Mouse (Mus musculus) hindbrain, embryonic 16.5 days (tissue): ENCODE measurements around the gene Usp5. TPM values are rescaled to one million over a fixed set of nuclear protein-coding genes. Genes with fewer than 3 reads are reported as not detected.

Experiments
- ATAC-seq: fragments of 200-750 bp; cut with Nextera tagmentation; 2 replicates; pipeline ENCODE4 v1.8.0; 2017; ENCODE audit warnings: moderate TSS enrichment, moderate library complexity
- H3K27ac ChIP-seq: fragments of 300-500 bp; sonication (generic); 2 replicates; pipeline ENCODE4 v1.5.1; 2014; ENCODE audit warnings: low read depth, mild to moderate bottlenecking, control low read depth, low read length, moderate library complexity
- H3K27me3 ChIP-seq: fragments of 300-500 bp; sonication (generic); replicated peaks from 2 replicates; pipeline ENCODE4 v1.6.1; 2014; ENCODE audit warnings: low read length; ENCODE audit not compliant: control insufficient read depth, insufficient read depth
- H3K36me3 ChIP-seq: fragments of 300-500 bp; sonication (generic); 2 replicates; pipeline ENCODE4 v1.6.1; 2014; ENCODE audit warnings: mild to moderate bottlenecking, low read length, moderate library complexity, mixed read lengths; ENCODE audit not compliant: control insufficient read depth, insufficient read depth
- H3K4me1 ChIP-seq: fragments of 300-500 bp; sonication (generic); 2 replicates; pipeline ENCODE4 v1.6.1; 2014; ENCODE audit warnings: low read depth, low read length; ENCODE audit not compliant: control insufficient read depth, insufficient read depth
- H3K4me2 ChIP-seq: fragments of 300-500 bp; sonication (generic); 2 replicates; pipeline ENCODE4 v1.6.1; 2014; ENCODE audit warnings: mild to moderate bottlenecking, low read length, control low read depth, moderate library complexity
- H3K4me3 ChIP-seq: fragments of 300-500 bp; sonication (generic); 2 replicates; pipeline ENCODE4 v1.5.1; 2014; ENCODE audit warnings: mild to moderate bottlenecking, low read length, control low read depth, moderate library complexity
- H3K9ac ChIP-seq: fragments of 300-500 bp; sonication (generic); 2 replicates; pipeline ENCODE4 v1.6.1; 2014; ENCODE audit warnings: low read depth, mild to moderate bottlenecking, control low read depth, low read length, moderate library complexity
- H3K9me3 ChIP-seq: fragments of 300-500 bp; sonication (generic); 2 replicates; pipeline ENCODE4 v1.6.1; 2014; ENCODE audit warnings: mild to moderate bottlenecking, low read length, moderate library complexity; ENCODE audit not compliant: control insufficient read depth
- WGBS: fragments of 180-500 bp; shearing (Covaris S2); extraction: QIAGEN DNeasy Blood & Tissue Kit; methylation state at CpG from one replicate; pipeline ENCODE4 v1.1.7; 2014; 5-methylcytosine and 5-hydroxymethylcytosine counted together
- polyA plus RNA-seq: library from polyadenylated mRNA; unstranded; fragments of >200 nt; fragmentation: Nextera tagmentation; extraction: Ambion mirVana; gene quantifications from 2 replicates; pipeline ENCODE4 v1.2.1, GENCODE M21; 2015

Gene Usp5
- polyA plus RNA-seq, 1 experiment from 2014 or later = 220 TPM

GRCm38 (mm10) chr6:124829799-124830700 is 766 bp upstream of the Usp5 start:
- peak overlapping the region; percentile 79 for H3K9ac ChIP-seq
- H3K9me3 ChIP-seq = no peaks in the 10 kb centered on the region
- H3K4me3 ChIP-seq = peak overlapping the region; percentile 74
- peaks cover 5% of the 10 kb centered on the region for H3K36me3 ChIP-seq
- H3K4me2 ChIP-seq = peak overlapping the region; percentile 57
- ATAC-seq = peak; percentile 83
- H3K27me3 ChIP-seq = no peaks in the 10 kb centered on the region
- peaks cover 14% of the 10 kb centered on the region for H3K4me1 ChIP-seq
- H3K27ac ChIP-seq = peak overlapping the region; percentile 93
- under 1% methylated on average over 38 of the region's 38 CpGs for WGBS

GRCm38 (mm10) chr6:124828101-124828592 is 1.1 kb downstream of the Usp5 start:
- H3K9ac ChIP-seq = peak overlapping the region; percentile 55
- peaks cover 14% of the 10 kb centered on the region for H3K4me1 ChIP-seq
- no peaks in the 10 kb centered on the region for H3K27me3 ChIP-seq
- no peaks in the 10 kb centered on the region for H3K9me3 ChIP-seq
- peak overlapping the region; percentile 74 for H3K4me3 ChIP-seq
- peak overlapping the region; percentile 69 for H3K4me2 ChIP-seq
- H3K36me3 ChIP-seq = peaks cover 21% of the 10 kb centered on the region
- H3K27ac ChIP-seq = peak overlapping the region; percentile 57
- no peak for ATAC-seq
- 28% methylated on average over 10 of the region's 10 CpGs for WGBS

DNA sequence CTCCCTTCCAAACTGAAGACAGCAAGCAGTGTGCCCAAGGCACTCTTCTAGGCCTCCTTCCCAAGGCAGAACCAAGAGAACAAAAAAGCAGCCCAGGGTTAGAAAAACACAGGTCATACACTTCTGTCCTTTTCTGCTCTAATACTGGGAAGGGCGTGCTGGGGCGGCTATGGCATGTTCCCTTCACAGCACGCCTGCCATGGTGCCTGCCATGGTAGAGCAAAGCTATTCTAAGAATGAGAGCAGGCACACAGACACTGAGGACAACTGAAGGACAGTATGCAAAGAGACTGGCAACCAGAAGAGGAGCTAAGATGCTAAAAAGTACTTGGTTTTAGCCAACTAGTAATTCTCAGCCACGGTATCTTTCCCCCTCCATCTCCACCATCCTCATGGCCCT is 7.2 kb downstream of the Usp5 start:
- Histone ChIP-seq H3K4me2 (no peak overlapping the region), H3K4me3 (no peak overlapping the region), H3K9me3 (no peaks in the 10 kb centered on the region), H3K27ac (no peak overlapping the region), H3K36me3 (peaks cover 69% of the 10 kb centered on the region), H3K4me1 (no peaks in the 10 kb centered on the region), H3K27me3 (no peaks in the 10 kb centered on the region), H3K9ac (no peak overlapping the region)
- no peak for ATAC-seq
- 94% methylated on average over 4 of the region's 4 CpGs for WGBS

DNA sequence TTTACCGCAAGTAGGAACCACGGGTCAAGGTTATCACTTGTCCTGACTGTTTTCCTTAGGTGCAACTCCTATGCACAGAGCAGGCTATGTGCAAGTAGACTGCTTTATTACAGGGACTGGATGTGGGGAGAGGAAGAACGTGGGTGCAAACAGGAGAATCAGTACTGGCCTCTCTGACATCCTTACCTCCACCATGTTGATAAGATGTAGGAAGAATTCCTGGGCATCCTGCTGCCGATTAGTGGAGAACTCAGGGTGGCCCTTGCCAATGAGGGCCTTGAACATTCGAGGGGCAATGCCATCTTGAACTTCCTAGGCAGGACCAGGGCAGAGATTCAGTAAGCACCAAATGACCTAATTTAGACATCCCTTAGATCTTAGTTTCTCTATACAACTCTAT is 8.4 kb downstream of the Usp5 start:
- no peak for ATAC-seq
- no peak overlapping the region for H3K4me3 ChIP-seq
- no peak overlapping the region for H3K9ac ChIP-seq
- H3K27ac ChIP-seq = no peak overlapping the region
- H3K4me1 ChIP-seq = no peaks in the 10 kb centered on the region
- no peaks in the 10 kb centered on the region for H3K27me3 ChIP-seq
- H3K4me2 ChIP-seq = no peak overlapping the region
- WGBS = 97% methylated on average over 5 of the region's 5 CpGs
- H3K36me3 ChIP-seq = peaks cover 75% of the 10 kb centered on the region
- H3K9me3 ChIP-seq = no peaks in the 10 kb centered on the region

- Histone ChIP-seq H3K9ac (no peak overlapping the region), H3K9me3 (no peaks in the 10 kb centered on the region), H3K27me3 (no peaks in the 10 kb centered on the region), H3K4me3 (no peak overlapping the region), H3K27ac (no peak overlapping the region), H3K4me2 (no peak overlapping the region), H3K36me3 (peaks cover 55% of the 10 kb centered on the region), H3K4me1 (peaks cover 7% of the 10 kb centered on the region)
- WGBS = 91% methylated on average over 8 of the region's 8 CpGs
- ATAC-seq = no peak
Observed at GRCm38 (mm10) chr6:124817971-124818370, 11.3 kb downstream of the Usp5 start.

- H3K27ac ChIP-seq = no peak overlapping the region
- H3K36me3 ChIP-seq = peaks cover 51% of the 10 kb centered on the region
- no peak overlapping the region for H3K9ac ChIP-seq
- H3K4me1 ChIP-seq = peaks cover 11% of the 10 kb centered on the region
- H3K4me3 ChIP-seq = no peak overlapping the region
- no peak for ATAC-seq
- H3K27me3 ChIP-seq = no peaks in the 10 kb centered on the region
- no peaks in the 10 kb centered on the region for H3K9me3 ChIP-seq
- no peak overlapping the region for H3K4me2 ChIP-seq
- WGBS = 95% methylated on average over 8 of the region's 8 CpGs
Observed at GRCm38 (mm10) chr6:124817563-124817962, 11.7 kb downstream of the Usp5 start.

- peaks cover 47% of the 10 kb centered on the region for H3K36me3 ChIP-seq
Observed at GRCm38 (mm10) chr6:124817125-124817524, 12.2 kb downstream of the Usp5 start.

DNA sequence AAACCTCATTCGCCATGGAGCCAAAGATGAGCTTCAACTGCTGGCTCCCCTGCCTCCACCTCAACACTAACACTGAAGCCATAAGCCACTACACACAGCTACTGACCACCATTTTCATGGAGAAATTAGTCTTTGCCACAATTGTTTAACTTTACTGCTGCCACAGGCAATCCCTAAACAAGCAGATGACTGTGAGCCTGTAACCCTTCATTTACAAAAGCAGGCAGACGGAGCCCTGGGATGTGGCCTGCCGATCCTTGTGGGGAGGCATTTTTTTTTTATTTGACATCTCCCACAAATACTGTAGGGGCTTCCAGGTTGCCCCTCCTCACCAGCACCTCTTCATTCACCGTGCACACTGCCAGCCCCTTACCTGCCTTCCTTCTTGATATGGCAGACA is 12.7 kb downstream of the Usp5 start:
- H3K4me2 ChIP-seq = no peak overlapping the region
- H3K4me1 ChIP-seq = peaks cover 19% of the 10 kb centered on the region
- ATAC-seq = no peak
- peaks cover 47% of the 10 kb centered on the region for H3K36me3 ChIP-seq
- H3K27ac ChIP-seq = no peak overlapping the region
- no peak overlapping the region for H3K9ac ChIP-seq
- 90% methylated on average over 4 of the region's 4 CpGs for WGBS
- no peaks in the 10 kb centered on the region for H3K9me3 ChIP-seq
- no peak overlapping the region for H3K4me3 ChIP-seq
- H3K27me3 ChIP-seq = no peaks in the 10 kb centered on the region

More at GRCm38 (mm10) chr6:124817125-124817524, 12.2 kb downstream of the Usp5 start:
- no peaks in the 10 kb centered on the region for H3K9me3 ChIP-seq
- no peak overlapping the region for H3K9ac ChIP-seq
- H3K27me3 ChIP-seq = no peaks in the 10 kb centered on the region
- H3K4me1 ChIP-seq = peaks cover 16% of the 10 kb centered on the region
- H3K27ac ChIP-seq = no peak overlapping the region
- no peak overlapping the region for H3K4me2 ChIP-seq
- no peak for ATAC-seq
- WGBS = 95% methylated on average over 11 of the region's 11 CpGs
- no peak overlapping the region for H3K4me3 ChIP-seq
